Mouse (Mus musculus): ENCODE data around the gene Tpi1. TPM values are rescaled to one million over a fixed set of nuclear protein-coding genes. Genes with fewer than 3 reads are reported as not detected.

Gene Tpi1
- polyA plus RNA-seq, 1 experiment from 2014 or later: 861 TPM

GRCm38 (mm10) chr6:124768704-124769044 lies 45.4 kb downstream of the Tpi1 start:
- Histone ChIP-seq H3K9ac (ENCODE audit: low read depth, low read length) (peak overlapping the region; percentile 69), H3K27ac (replicated peaks; ENCODE audit: low read depth, low read length) (no peak overlapping the region), H3K4me3 (ENCODE audit: low read depth, low read length) (peak overlapping the region; percentile 60), H3K9me3 (ENCODE audit: control insufficient read depth, low read length) (no peaks in the 10 kb centered on the region), H3K4me1 (ENCODE audit: control insufficient read depth, insufficient read depth, low read length) (peaks cover 14% of the 10 kb centered on the region), H3K27me3 (replicated peaks; ENCODE audit: control insufficient read depth, insufficient read depth, low read length) (no peaks in the 10 kb centered on the region), H3K36me3 (ENCODE audit: control insufficient read depth, insufficient read depth, low read length) (no peaks in the 10 kb centered on the region), H3K4me2 (ENCODE audit: low read depth, low read length) (peak overlapping the region; percentile 91)
- DNase-seq (ENCODE audit: low spot score) (no peak), ATAC-seq (ENCODE audit: low read depth) (no peak)
- 5% methylated on average over 9 of the region's 9 CpGs for WGBS

GRCm38 (mm10) chr6:124767920-124768703 lies 46.0 kb downstream of the Tpi1 start:
- 27% methylated on average over 18 of the region's 19 CpGs for WGBS
- ATAC-seq (ENCODE audit: low read depth): peak; percentile 28
- Histone ChIP-seq H3K4me2 (ENCODE audit: low read depth, low read length) (peak overlapping the region; percentile 91), H3K4me3 (ENCODE audit: low read depth, low read length) (peak overlapping the region; percentile 60), H3K27ac (replicated peaks; ENCODE audit: low read depth, low read length) (no peak overlapping the region), H3K27me3 (replicated peaks; ENCODE audit: control insufficient read depth, insufficient read depth, low read length) (no peaks in the 10 kb centered on the region), H3K4me1 (ENCODE audit: control insufficient read depth, insufficient read depth, low read length) (peaks cover 14% of the 10 kb centered on the region), H3K9ac (ENCODE audit: low read depth, low read length) (no peak overlapping the region), H3K36me3 (ENCODE audit: control insufficient read depth, insufficient read depth, low read length) (no peaks in the 10 kb centered on the region), H3K9me3 (ENCODE audit: control insufficient read depth, low read length) (no peaks in the 10 kb centered on the region)
- DNase-seq (ENCODE audit: low spot score): no peak

- no peaks in the 10 kb centered on the region for H3K27me3 ChIP-seq (replicated peaks; ENCODE audit: control insufficient read depth, insufficient read depth, low read length)
Measured at GRCm38 (mm10) chr6:124767536-124767919, 46.6 kb downstream of the Tpi1 start.

GRCm38 (mm10) chr6:124765951-124766350 lies 48.1 kb downstream of the Tpi1 start:
- H3K9me3 ChIP-seq (ENCODE audit: control insufficient read depth, low read length): no peaks in the 10 kb centered on the region
- DNase-seq (ENCODE audit: low spot score): no peak
- ATAC-seq (ENCODE audit: low read depth): no peak
- no peaks in the 10 kb centered on the region for H3K27me3 ChIP-seq (replicated peaks; ENCODE audit: control insufficient read depth, insufficient read depth, low read length)
- H3K4me1 ChIP-seq (ENCODE audit: control insufficient read depth, insufficient read depth, low read length): peaks cover 14% of the 10 kb centered on the region
- no peaks in the 10 kb centered on the region for H3K36me3 ChIP-seq (ENCODE audit: control insufficient read depth, insufficient read depth, low read length)
- H3K27ac ChIP-seq (replicated peaks; ENCODE audit: low read depth, low read length): no peak overlapping the region
- 83% methylated on average over 7 of the region's 7 CpGs for WGBS
- H3K4me2 ChIP-seq (ENCODE audit: low read depth, low read length): no peak overlapping the region
- no peak overlapping the region for H3K4me3 ChIP-seq (ENCODE audit: low read depth, low read length)
- H3K9ac ChIP-seq (ENCODE audit: low read depth, low read length): no peak overlapping the region

More at GRCm38 (mm10) chr6:124767536-124767919, 46.6 kb downstream of the Tpi1 start:
- Histone ChIP-seq H3K36me3 (ENCODE audit: control insufficient read depth, insufficient read depth, low read length) (no peaks in the 10 kb centered on the region), H3K27ac (replicated peaks; ENCODE audit: low read depth, low read length) (no peak overlapping the region), H3K9ac (ENCODE audit: low read depth, low read length) (no peak overlapping the region), H3K9me3 (ENCODE audit: control insufficient read depth, low read length) (no peaks in the 10 kb centered on the region), H3K4me1 (ENCODE audit: control insufficient read depth, insufficient read depth, low read length) (peaks cover 14% of the 10 kb centered on the region), H3K4me2 (ENCODE audit: low read depth, low read length) (peak overlapping the region; percentile 91), H3K4me3 (ENCODE audit: low read depth, low read length) (0 out of 2 replicates have a peak overlapping the region, but pooled peaks have one; percentile 6)
- ATAC-seq (ENCODE audit: low read depth) (no peak), DNase-seq (ENCODE audit: low spot score) (no peak)
- 34% methylated on average over 4 of the region's 4 CpGs for WGBS

Other genes with a start within 250 kb of the Tpi1 start
- 0.10 TPM in 1 of 2 replicates, not detected in the other for gene C1rb, start 244.0 kb downstream of the Tpi1 start, polyA plus RNA-seq (2014; fragmentation: Nextera tagmentation; extraction: Ambion mirVana)
- 0.11 and 0.22 TPM in 2 replicates for gene C1s2, start 178.2 kb downstream of the Tpi1 start, polyA plus RNA-seq (2014; fragmentation: Nextera tagmentation; extraction: Ambion mirVana)
- gene Lpcat3, start 151.3 kb downstream of the Tpi1 start, polyA plus RNA-seq (2014; fragmentation: Nextera tagmentation; extraction: Ambion mirVana): 46.2 and 48.1 TPM in 2 replicates
- gene Emg1, start 102.1 kb downstream of the Tpi1 start, polyA plus RNA-seq (2014; fragmentation: Nextera tagmentation; extraction: Ambion mirVana): 172 and 175 TPM in 2 replicates
- 286 and 299 TPM in 2 replicates for gene Phb2, start 102.0 kb downstream of the Tpi1 start, polyA plus RNA-seq (2014; fragmentation: Nextera tagmentation; extraction: Ambion mirVana)
- 14.3 and 16.1 TPM in 2 replicates for gene Ptpn6, start 75.6 kb downstream of the Tpi1 start, polyA plus RNA-seq (2014; fragmentation: Nextera tagmentation; extraction: Ambion mirVana)
- gene Grcc10, start 72.9 kb downstream of the Tpi1 start, polyA plus RNA-seq (2014; fragmentation: Nextera tagmentation; extraction: Ambion mirVana): 392 and 415 TPM in 2 replicates
- gene Gm45234, start 58.3 kb downstream of the Tpi1 start, polyA plus RNA-seq (2014; fragmentation: Nextera tagmentation; extraction: Ambion mirVana): not detected in 2 replicates
- gene Atn1, start 57.8 kb downstream of the Tpi1 start, polyA plus RNA-seq (2014; fragmentation: Nextera tagmentation; extraction: Ambion mirVana): 13.8 and 14.9 TPM in 2 replicates
- gene Eno2, start 44.6 kb downstream of the Tpi1 start, polyA plus RNA-seq (2014; fragmentation: Nextera tagmentation; extraction: Ambion mirVana): 10.4 and 11.2 TPM in 2 replicates
- gene Lrrc23, start 34.6 kb downstream of the Tpi1 start, polyA plus RNA-seq (2014; fragmentation: Nextera tagmentation; extraction: Ambion mirVana): 1.9 and 13.2 TPM in 2 replicates
- 9.1 and 10.0 TPM in 2 replicates for gene Spsb2, start 5.6 kb downstream of the Tpi1 start, polyA plus RNA-seq (2014; fragmentation: Nextera tagmentation; extraction: Ambion mirVana)
- gene Usp5, start 15.2 kb upstream of the Tpi1 start, polyA plus RNA-seq (2014; fragmentation: Nextera tagmentation; extraction: Ambion mirVana): 110 and 131 TPM in 2 replicates
- gene Cdca3, start 15.3 kb upstream of the Tpi1 start, polyA plus RNA-seq (2014; fragmentation: Nextera tagmentation; extraction: Ambion mirVana): 107 and 131 TPM in 2 replicates
- gene Gnb3, start 26.0 kb upstream of the Tpi1 start, polyA plus RNA-seq (2014; fragmentation: Nextera tagmentation; extraction: Ambion mirVana): 2.9 and 3.5 TPM in 2 replicates
- gene P3h3, start 43.5 kb upstream of the Tpi1 start, polyA plus RNA-seq (2014; fragmentation: Nextera tagmentation; extraction: Ambion mirVana): 49.5 and 57.0 TPM in 2 replicates
- 0.95 and 1.5 TPM in 2 replicates for gene Gpr162, start 49.7 kb upstream of the Tpi1 start, polyA plus RNA-seq (2014; fragmentation: Nextera tagmentation; extraction: Ambion mirVana)
- gene Cd4, start 73.9 kb upstream of the Tpi1 start, polyA plus RNA-seq (2014; fragmentation: Nextera tagmentation; extraction: Ambion mirVana): 0.07 and 0.25 TPM in 2 replicates
- 1.9 and 2.4 TPM in 2 replicates for gene Lag3, start 97.4 kb upstream of the Tpi1 start, polyA plus RNA-seq (2014; fragmentation: Nextera tagmentation; extraction: Ambion mirVana)
- gene Ptms, start 105.8 kb upstream of the Tpi1 start, polyA plus RNA-seq (2014; fragmentation: Nextera tagmentation; extraction: Ambion mirVana): 255 and 263 TPM in 2 replicates
- gene Mlf2, start 117.1 kb upstream of the Tpi1 start, polyA plus RNA-seq (2014; fragmentation: Nextera tagmentation; extraction: Ambion mirVana): 346 and 352 TPM in 2 replicates
- gene Cops7a, start 151.2 kb upstream of the Tpi1 start, polyA plus RNA-seq (2014; fragmentation: Nextera tagmentation; extraction: Ambion mirVana): 138 and 141 TPM in 2 replicates
- gene Pianp, start 182.4 kb upstream of the Tpi1 start, polyA plus RNA-seq (2014; fragmentation: Nextera tagmentation; extraction: Ambion mirVana): 5.0 and 7.2 TPM in 2 replicates
- 10.4 and 11.9 TPM in 2 replicates for gene Zfp384, start 194.8 kb upstream of the Tpi1 start, polyA plus RNA-seq (2014; fragmentation: Nextera tagmentation; extraction: Ambion mirVana)
- gene Ing4, start 225.5 kb upstream of the Tpi1 start, polyA plus RNA-seq (2014; fragmentation: Nextera tagmentation; extraction: Ambion mirVana): 99.0 and 112 TPM in 2 replicates
- 8.3 and 9.9 TPM in 2 replicates for gene Acrbp, start 235.4 kb upstream of the Tpi1 start, polyA plus RNA-seq (2014; fragmentation: Nextera tagmentation; extraction: Ambion mirVana)